Mouse (Mus musculus): ENCODE results near the gene Ccr2. TPM values are rescaled to one million over a fixed set of nuclear protein-coding genes. Genes with fewer than 3 reads are reported as not detected.
"Not testable (repeated sequence)": the region's sequence is repeated elsewhere in the genome, so short reads cannot be mapped to it uniquely, and the experiment has no call there.

Ccr2 gene
- polyA plus RNA-seq (2016; fragmentation: Nextera tagmentation; extraction: Ambion mirVana) = 0.13 and 0.30 TPM in 2 replicates

- DNase-seq (ENCODE audit: low spot score) = no peak
- H3K27me3 ChIP-seq (replicated peaks; ENCODE audit: low read depth, poor library complexity, severe bottlenecking) = no peaks in the 10 kb centered on the region
- no peak within 1 kb of the TSS for H3K27ac ChIP-seq (replicated peaks)
- 81% methylated on average over 4 of the region's 4 CpGs for WGBS
- H3K36me3 ChIP-seq (replicated peaks) = no peaks in the 10 kb centered on the region
- H3K4me3 ChIP-seq = no peak within 1 kb of the TSS
- no peaks in the 10 kb centered on the region for H3K9me3 ChIP-seq
- no peaks in the 10 kb centered on the region for H3K4me1 ChIP-seq
These were observed at the start of gene Ccr2 for GRCm38 (mm10) chr9:124101723-124102122. Gene Ccr2 (plus strand): TSS chr9:124101950.

- Histone ChIP-seq H3K27me3 (replicated peaks; ENCODE audit: low read depth, poor library complexity, severe bottlenecking) (no peaks in the 10 kb centered on the region), H3K4me1 (no peaks in the 10 kb centered on the region), H3K36me3 (replicated peaks) (no peaks in the 10 kb centered on the region), H3K27ac (replicated peaks) (no peak overlapping the region), H3K4me3 (no peak overlapping the region), H3K9me3 (no peaks in the 10 kb centered on the region)
- no peak for DNase-seq (ENCODE audit: low spot score)
- 70% methylated on average over 2 of the region's 2 CpGs for WGBS
These were observed 48.2 kb upstream of the Ccr2 start for GRCm38 (mm10) chr9:124053532-124053931.

GRCm38 (mm10) chr9:124056158-124056709 lies 45.5 kb upstream of the Ccr2 start:
- no peaks in the 10 kb centered on the region for H3K4me1 ChIP-seq
- no peak for DNase-seq (ENCODE audit: low spot score)
- no peaks in the 10 kb centered on the region for H3K27me3 ChIP-seq (replicated peaks; ENCODE audit: low read depth, poor library complexity, severe bottlenecking)
- no peak overlapping the region for H3K4me3 ChIP-seq
- H3K36me3 ChIP-seq (replicated peaks) = no peaks in the 10 kb centered on the region
- no peaks in the 10 kb centered on the region for H3K9me3 ChIP-seq
- 82% methylated on average over 3 of the region's 3 CpGs for WGBS
- no peak overlapping the region for H3K27ac ChIP-seq (replicated peaks)

GRCm38 (mm10) chr9:124059660-124060352 lies 41.9 kb upstream of the Ccr2 start:
- H3K36me3 ChIP-seq (replicated peaks) = no peaks in the 10 kb centered on the region
- no peaks in the 10 kb centered on the region for H3K9me3 ChIP-seq
- DNase-seq (ENCODE audit: low spot score) = no peak
- H3K27me3 ChIP-seq (replicated peaks; ENCODE audit: low read depth, poor library complexity, severe bottlenecking) = no peaks in the 10 kb centered on the region
- no peaks in the 10 kb centered on the region for H3K4me1 ChIP-seq
- no peak overlapping the region for H3K4me3 ChIP-seq
- H3K27ac ChIP-seq (replicated peaks) = no peak overlapping the region
- 75% methylated on average over 2 of the region's 2 CpGs for WGBS

- not testable (repeated sequence) for H3K4me1 ChIP-seq; H3K4me3 ChIP-seq; H3K27me3 ChIP-seq (replicated peaks; ENCODE audit: low read depth, poor library complexity, severe bottlenecking); H3K9me3 ChIP-seq; H3K27ac ChIP-seq (replicated peaks); DNase-seq (ENCODE audit: low spot score); H3K36me3 ChIP-seq (replicated peaks)
- WGBS = 54% methylated on average over 3 of the region's 3 CpGs
These were observed 40.0 kb upstream of the Ccr2 start for GRCm38 (mm10) chr9:124061474-124062432.

GRCm38 (mm10) chr9:124066572-124067103 lies 35.1 kb upstream of the Ccr2 start:
- Histone ChIP-seq H3K9me3 (no peaks in the 10 kb centered on the region), H3K4me3 (no peak overlapping the region), H3K4me1 (no peaks in the 10 kb centered on the region), H3K27ac (replicated peaks) (no peak overlapping the region), H3K27me3 (replicated peaks; ENCODE audit: low read depth, poor library complexity, severe bottlenecking) (no peaks in the 10 kb centered on the region), H3K36me3 (replicated peaks) (no peaks in the 10 kb centered on the region)
- no peak for DNase-seq (ENCODE audit: low spot score)

GRCm38 (mm10) chr9:124068098-124069058 lies 33.4 kb upstream of the Ccr2 start:
- no peak overlapping the region for H3K4me3 ChIP-seq
- no peaks in the 10 kb centered on the region for H3K27me3 ChIP-seq (replicated peaks; ENCODE audit: low read depth, poor library complexity, severe bottlenecking)
- no peaks in the 10 kb centered on the region for H3K4me1 ChIP-seq
- no peak overlapping the region for H3K27ac ChIP-seq (replicated peaks)
- no peaks in the 10 kb centered on the region for H3K36me3 ChIP-seq (replicated peaks)
- DNase-seq (ENCODE audit: low spot score) = no peak
- H3K9me3 ChIP-seq = no peaks in the 10 kb centered on the region
- 70% methylated on average over 2 of the region's 2 CpGs for WGBS

- no peak for DNase-seq (ENCODE audit: low spot score)
- Histone ChIP-seq H3K27me3 (replicated peaks; ENCODE audit: low read depth, poor library complexity, severe bottlenecking) (no peaks in the 10 kb centered on the region), H3K4me1 (no peaks in the 10 kb centered on the region), H3K36me3 (replicated peaks) (no peaks in the 10 kb centered on the region), H3K27ac (replicated peaks) (no peak overlapping the region), H3K4me3 (no peak overlapping the region), H3K9me3 (no peaks in the 10 kb centered on the region)
- 88% methylated on average over 1 of the region's 1 CpGs for WGBS
These were observed 30.2 kb upstream of the Ccr2 start for GRCm38 (mm10) chr9:124071506-124071905.

GRCm38 (mm10) chr9:124079803-124080202 lies 21.9 kb upstream of the Ccr2 start:
- no peaks in the 10 kb centered on the region for H3K27me3 ChIP-seq (replicated peaks; ENCODE audit: low read depth, poor library complexity, severe bottlenecking)
- H3K27ac ChIP-seq (replicated peaks) = no peak overlapping the region
- no peaks in the 10 kb centered on the region for H3K4me1 ChIP-seq
- 65% methylated on average over 4 of the region's 4 CpGs for WGBS
- no peaks in the 10 kb centered on the region for H3K9me3 ChIP-seq
- no peak overlapping the region for H3K4me3 ChIP-seq
- DNase-seq (ENCODE audit: low spot score) = no peak
- no peaks in the 10 kb centered on the region for H3K36me3 ChIP-seq (replicated peaks)

- not testable (repeated sequence) for H3K4me1 ChIP-seq; H3K4me3 ChIP-seq; H3K9me3 ChIP-seq; H3K27me3 ChIP-seq (replicated peaks; ENCODE audit: low read depth, poor library complexity, severe bottlenecking); H3K36me3 ChIP-seq (replicated peaks); H3K27ac ChIP-seq (replicated peaks); DNase-seq (ENCODE audit: low spot score)
- 95% methylated on average over 13 of the region's 13 CpGs for WGBS
These were observed 21.3 kb upstream of the Ccr2 start for GRCm38 (mm10) chr9:124080471-124080870.

GRCm38 (mm10) chr9:124090441-124090840 lies 11.3 kb upstream of the Ccr2 start:
- no peaks in the 10 kb centered on the region for H3K27me3 ChIP-seq (replicated peaks; ENCODE audit: low read depth, poor library complexity, severe bottlenecking)
- no peaks in the 10 kb centered on the region for H3K4me1 ChIP-seq
- 69% methylated on average over 1 of the region's 1 CpGs for WGBS
- H3K36me3 ChIP-seq (replicated peaks) = no peaks in the 10 kb centered on the region
- no peak overlapping the region for H3K4me3 ChIP-seq
- no peak for DNase-seq (ENCODE audit: low spot score)
- no peaks in the 10 kb centered on the region for H3K9me3 ChIP-seq
- H3K27ac ChIP-seq (replicated peaks) = no peak overlapping the region

GRCm38 (mm10) chr9:124099127-124099526 lies 2.6 kb upstream of the Ccr2 start:
- H3K4me3 ChIP-seq = no peak overlapping the region
- H3K27ac ChIP-seq (replicated peaks) = no peak overlapping the region
- H3K4me1 ChIP-seq = no peaks in the 10 kb centered on the region
- 89% methylated on average over 1 of the region's 1 CpGs for WGBS
- H3K36me3 ChIP-seq (replicated peaks) = no peaks in the 10 kb centered on the region
- no peaks in the 10 kb centered on the region for H3K27me3 ChIP-seq (replicated peaks; ENCODE audit: low read depth, poor library complexity, severe bottlenecking)
- DNase-seq (ENCODE audit: low spot score) = no peak
- no peaks in the 10 kb centered on the region for H3K9me3 ChIP-seq

Measured in embryonic facial prominence, embryonic 10.5 days (tissue).